Comparison of ENCODE assay signal across 7 mouse cellular contexts in genomic region chr13:64248161-64248774, GRCm38 (mm10). TPM values are rescaled to one million over a fixed set of nuclear protein-coding genes. Genes with fewer than 3 reads are reported as not detected.
DNase-seq lines count a peak whose midpoint lies in the region; ATAC-seq and TF ChIP-seq lines count a peak whose summit lies in the region.

No protein-coding gene starts in this region.

- no peaks in the 10 kb centered on the region for H3K27me3 ChIP-seq in MEL (ENCODE audit: control insufficient read depth in 1 of 2, insufficient read depth in 2 of 2, low read length in 2 of 2)
- H3K27me3 ChIP-seq in forebrain, embryonic 16.5 days (replicated peaks; ENCODE audit: control insufficient read depth, insufficient read depth, low read length) = no peaks in the 10 kb centered on the region
- 0 out of 2 replicates have a peak, but pooled peaks cover 3% of the 10 kb centered on the region for H3K27me3 ChIP-seq in hindbrain, embryonic 14.5 days (ENCODE audit: control insufficient read depth, insufficient read depth, low read length)
- no peaks in the 10 kb centered on the region for H3K27me3 ChIP-seq in liver, embryonic 11.5 days (replicated peaks; ENCODE audit: control insufficient read depth, insufficient read depth, low read length)
- no peaks in the 10 kb centered on the region for H3K27me3 ChIP-seq in thymus, adult 2 months (ENCODE audit: control insufficient read depth, insufficient read depth, low read length)

- peaks cover 15% of the 10 kb centered on the region for H3K79me2 ChIP-seq in MEL (ENCODE audit: control insufficient read depth, insufficient read depth, low read length, poor library complexity)

- peak overlapping the region; percentile 57 to 83 for H3K4me3 ChIP-seq in MEL (ENCODE audit: control insufficient read depth in 1 of 2, insufficient read depth in 1 of 2, low read depth in 2 of 2, low read length in 2 of 2)
- peak overlapping the region; percentile 80 for H3K4me3 ChIP-seq in bone marrow, adult 2 months (replicated peaks; ENCODE audit: control insufficient read depth, low read depth, low read length)
- H3K4me3 ChIP-seq in forebrain, embryonic 16.5 days (replicated peaks; ENCODE audit: low read length) = peak overlapping the region; percentile 48
- peak overlapping the region; percentile 44 for H3K4me3 ChIP-seq in hindbrain, embryonic 14.5 days (replicated peaks; ENCODE audit: low read length)
- H3K4me3 ChIP-seq in liver, embryonic 11.5 days (ENCODE audit: low read depth, low read length) = peak overlapping the region; percentile 74
- H3K4me3 ChIP-seq in thymus, adult 2 months (ENCODE audit: control insufficient read depth, insufficient read depth, low read length) = peak overlapping the region; percentile 65

- peak overlapping the region; percentile 53 for H3K27ac ChIP-seq in MEL (ENCODE audit: control insufficient read depth, low read depth, low read length)
- peak overlapping the region; percentile 62 for H3K27ac ChIP-seq in bone marrow, adult 2 months (ENCODE audit: control insufficient read depth, insufficient read depth, low read depth, low read length, poor library complexity)
- no peak overlapping the region for H3K27ac ChIP-seq in forebrain, embryonic 16.5 days (ENCODE audit: low read length)
- H3K27ac ChIP-seq in hindbrain, embryonic 14.5 days = no peak overlapping the region
- peak overlapping the region; percentile 91 for H3K27ac ChIP-seq in liver, embryonic 11.5 days (ENCODE audit: low read depth, low read length)
- H3K27ac ChIP-seq in thymus, adult 2 months (ENCODE audit: control insufficient read depth, insufficient read depth, low read length) = 0 out of 2 replicates have a peak overlapping the region, but pooled peaks have one; percentile 6

- DNase-seq in MEL (ENCODE audit: low read depth, low spot score) = peak; percentile 83
- DNase-seq in hindbrain, embryonic 14.5 days (ENCODE audit: low spot score) = no peak
- DNase-seq in liver, embryonic 11.5 days (ENCODE audit: low spot score) = peak; percentile 72
- DNase-seq in monocyte, adult 2 months (ENCODE audit: low read depth in 1 of 2, low spot score in 2 of 2) = peak; percentile 45 to 48
- peak; percentile 69 for DNase-seq in thymus, adult 2 months

- H3K9ac ChIP-seq in MEL (ENCODE audit: control insufficient read depth, low read depth, low read length, poor library complexity, severe bottlenecking) = peak overlapping the region; percentile 84
- peak overlapping the region; percentile 54 for H3K9ac ChIP-seq in forebrain, embryonic 16.5 days (replicated peaks; ENCODE audit: low read depth, low read length)
- H3K9ac ChIP-seq in hindbrain, embryonic 14.5 days = peak overlapping the region; percentile 61
- peak overlapping the region; percentile 92 for H3K9ac ChIP-seq in liver, embryonic 11.5 days (ENCODE audit: low read depth, low read length)

- peaks cover 0 to 27% of the 10 kb centered on the region in 2 experiments; a peak in 2 of 4 replicates for H3K36me3 ChIP-seq in MEL (ENCODE audit: control insufficient read depth in 1 of 2, insufficient read depth in 2 of 2, low read length in 2 of 2)
- no peaks in the 10 kb centered on the region for H3K36me3 ChIP-seq in forebrain, embryonic 16.5 days (ENCODE audit: control insufficient read depth, insufficient read depth)
- H3K36me3 ChIP-seq in hindbrain, embryonic 14.5 days (replicated peaks; ENCODE audit: control insufficient read depth, insufficient read depth) = no peaks in the 10 kb centered on the region
- no peaks in the 10 kb centered on the region for H3K36me3 ChIP-seq in liver, embryonic 11.5 days (ENCODE audit: control insufficient read depth, insufficient read depth, low read length)
- no peaks in the 10 kb centered on the region for H3K36me3 ChIP-seq in thymus, adult 2 months (ENCODE audit: control insufficient read depth, insufficient read depth, low read length)

- no peak for TF ChIP-seq CTCF in MEL (IDR thresholded peaks at IDR 0.05 in 2 of 3, conservative IDR thresholded peaks at IDR 0.05 in 1 of 3; ENCODE audit: control insufficient read depth in 1 of 3, insufficient read depth in 1 of 3, low read depth in 2 of 3, low read length in 3 of 3, poor library complexity in 1 of 3, severe bottlenecking in 1 of 3)
- TF ChIP-seq CTCF in bone marrow, adult 2 months (IDR thresholded peaks at IDR 0.05; ENCODE audit: control insufficient read depth, insufficient read depth, low read length) = no peak
- no peak for TF ChIP-seq CTCF in thymus, adult 2 months (IDR thresholded peaks at IDR 0.05; ENCODE audit: borderline replicate concordance, control insufficient read depth, extremely low read depth, insufficient read depth, low read length, poor library complexity)

- H3K9me3 ChIP-seq in MEL (replicated peaks; ENCODE audit: insufficient read depth, low read length) = no peaks in the 10 kb centered on the region
- H3K9me3 ChIP-seq in forebrain, embryonic 16.5 days (ENCODE audit: control insufficient read depth, low read length) = no peaks in the 10 kb centered on the region
- no peaks in the 10 kb centered on the region for H3K9me3 ChIP-seq in hindbrain, embryonic 14.5 days (ENCODE audit: control insufficient read depth, low read length)
- H3K9me3 ChIP-seq in liver, embryonic 11.5 days (ENCODE audit: control insufficient read depth, low read length) = no peaks in the 10 kb centered on the region

- no peak for TF ChIP-seq RAD21 in MEL (IDR thresholded peaks at IDR 0.05; ENCODE audit: low read depth, low read length)

- no peak for TF ChIP-seq EP300 in MEL (IDR thresholded peaks at IDR 0.05; ENCODE audit: low read depth in 1 of 2, low read length in 2 of 2)

- peak; percentile 49 for ATAC-seq in forebrain, embryonic 16.5 days
- ATAC-seq in hindbrain, embryonic 14.5 days (ENCODE audit: low FRiP score) = peak; percentile 64; the same call in 1 of the 2 replicates
- ATAC-seq in liver, embryonic 11.5 days (replicated peaks; ENCODE audit: low FRiP score) = peak; percentile 94

- WGBS in bone marrow, adult 2 months = under 1% methylated on average over 24 of the region's 24 CpGs
- 3% methylated on average over 24 of the region's 24 CpGs for WGBS in forebrain, embryonic 16.5 days
- WGBS in hindbrain, embryonic 14.5 days = 1% methylated on average over 24 of the region's 24 CpGs
- WGBS in liver, embryonic 11.5 days = under 1% methylated on average over 24 of the region's 24 CpGs
- 3% methylated on average over 24 of the region's 24 CpGs for WGBS in thymus, adult 2 months

- peak overlapping the region; percentile 95 for H3K4me2 ChIP-seq in forebrain, embryonic 16.5 days (ENCODE audit: low read length)
- peak overlapping the region; percentile 80 for H3K4me2 ChIP-seq in hindbrain, embryonic 14.5 days (replicated peaks)
- H3K4me2 ChIP-seq in liver, embryonic 11.5 days = peak overlapping the region; percentile 99

- TF ChIP-seq POLR2A in MEL (IDR thresholded peaks at IDR 0.05; ENCODE audit: control insufficient read depth in 1 of 2, insufficient read depth in 1 of 2, low read depth in 1 of 2, low read length in 2 of 2, poor library complexity in 1 of 2) = no peak; a peak in 1 of 4 replicates
- TF ChIP-seq POLR2A in bone marrow, adult 2 months (IDR thresholded peaks at IDR 0.05; ENCODE audit: borderline replicate concordance, control insufficient read depth, low read depth, low read length) = no peak; the same call in 1 of the 2 replicates
- no peak for TF ChIP-seq POLR2A in thymus, adult 2 months (IDR thresholded peaks at IDR 0.05; ENCODE audit: control insufficient read depth, extremely low read depth, insufficient read depth, low read length, poor library complexity)

- H3K4me1 ChIP-seq in MEL (ENCODE audit: control insufficient read depth in 1 of 2, insufficient read depth in 2 of 2, low read length in 2 of 2) = peaks cover 13 to 23% of the 10 kb centered on the region in 2 experiments
- H3K4me1 ChIP-seq in bone marrow, adult 2 months (ENCODE audit: control insufficient read depth, insufficient read depth, low read length) = no peaks in the 10 kb centered on the region; the same call in 1 of the 2 replicates
- peaks cover 9% of the 10 kb centered on the region for H3K4me1 ChIP-seq in forebrain, embryonic 16.5 days (replicated peaks; ENCODE audit: control insufficient read depth, insufficient read depth, low read length)
- H3K4me1 ChIP-seq in hindbrain, embryonic 14.5 days (replicated peaks; ENCODE audit: control insufficient read depth, insufficient read depth, low read length) = peaks cover 6% of the 10 kb centered on the region; the same call in 1 of the 2 replicates
- peaks cover 21% of the 10 kb centered on the region for H3K4me1 ChIP-seq in liver, embryonic 11.5 days (replicated peaks; ENCODE audit: control insufficient read depth, insufficient read depth, low read length)
- H3K4me1 ChIP-seq in thymus, adult 2 months (replicated peaks; ENCODE audit: control insufficient read depth, insufficient read depth, low read length) = peaks cover 13% of the 10 kb centered on the region

TF ChIP-seq in MEL, 35 proteins besides CTCF, POLR2A, EP300 and RAD21 (continues in another document):
- peak; percentile 97 for TF ChIP-seq MXI1 (IDR thresholded peaks at IDR 0.05; ENCODE audit: low read depth, low read length)
- no peak for TF ChIP-seq USF2 (IDR thresholded peaks at IDR 0.05; ENCODE audit: borderline replicate concordance in 1 of 2, insufficient read depth in 1 of 2, low read depth in 1 of 2, low read length in 2 of 2)
- TF ChIP-seq KAT2A (conservative IDR thresholded peaks at IDR 0.05; ENCODE audit: low read depth, low read length) = no peak
- TF ChIP-seq TAL1 (IDR thresholded peaks at IDR 0.05; ENCODE audit: low read length) = no peak
- no peak for TF ChIP-seq CHD1 (IDR thresholded peaks at IDR 0.05; ENCODE audit: low read depth, low read length)
- no peak for TF ChIP-seq RCOR1 (IDR thresholded peaks at IDR 0.05; ENCODE audit: low read depth, low read length)
- no peak for TF ChIP-seq MYB (IDR thresholded peaks at IDR 0.05; ENCODE audit: low read depth, low read length)
- 0 out of 2 replicates have a peak, but pooled peaks have one; percentile 45 for TF ChIP-seq ZMIZ1 (IDR thresholded peaks at IDR 0.05; ENCODE audit: low read depth, low read length)
- TF ChIP-seq ZKSCAN1 (IDR thresholded peaks at IDR 0.05; ENCODE audit: low read depth, low read length) = no peak
- peak; percentile 90 for TF ChIP-seq ZNF384 (IDR thresholded peaks at IDR 0.05; ENCODE audit: low read depth, low read length)
- no peak for TF ChIP-seq GATA1 (IDR thresholded peaks at IDR 0.05; ENCODE audit: low read depth, low read length)

RNA-seq across cellular contexts. Expression of gene Cdc14b, which starts 26.8 kb away (rescaled TPM):
- total RNA-seq in MEL (2012; rRNA removed) = 18.7 and 22.2 TPM in 2 replicates
- 10 to 100 TPM in 1 of 2 experiments, not detected in 1; 28.3 TPM for polyA plus RNA-seq in MEL (2012; ENCODE audit: insufficient read depth in 1 of 2, insufficient read length in 2 of 2, low read depth in 1 of 2, low replicate concordance in 2 of 2, missing spikeins in 1 of 2)
- 0.42 and 1.7 TPM in 2 replicates for polyA plus RNA-seq in bone marrow, adult 2 months (2011; ENCODE audit: insufficient read depth, insufficient read length, low replicate concordance, missing spikeins)
- polyA plus RNA-seq in forebrain, embryonic 16.5 days (2015; fragmentation: Nextera tagmentation; extraction: Ambion mirVana) = 1.7 and 2.9 TPM in 2 replicates
- polyA plus RNA-seq in hindbrain, embryonic 14.5 days (2014; fragmentation: Nextera tagmentation; extraction: Ambion mirVana) = 3.0 and 4.3 TPM in 2 replicates
- 16.6 and 17.5 TPM in 2 replicates for polyA plus RNA-seq in liver, embryonic 11.5 days (2014; fragmentation: Nextera tagmentation; extraction: Ambion mirVana)
- 3.2 and 4.7 TPM in 2 replicates for polyA plus RNA-seq in thymus, adult 2 months (2012; rRNA removed)

Comparison
In these comparisons a context has a peak if more than half of its experiments do, and no peak if none do; other contexts are left out.
1. H3K27ac ChIP-seq: peak in MEL (single experiment), bone marrow, adult 2 months (single experiment), liver, embryonic 11.5 days (single experiment) and thymus, adult 2 months (single experiment); none in forebrain, embryonic 16.5 days (single experiment) and hindbrain, embryonic 14.5 days (single experiment).
2. Peak in every context shown above with its lines, with median percentiles within 50 percentile points of each other: H3K4me3 ChIP-seq, H3K9ac ChIP-seq, ATAC-seq and H3K4me2 ChIP-seq.